Mouse (Mus musculus) megakaryocyte, embryonic 14.5 days (primary cell): Measurements from ENCODE around the gene Ppp4r4. TPM values are rescaled to one million over a fixed set of nuclear protein-coding genes. Genes with fewer than 3 reads are reported as not detected.
"Not testable (repeated sequence)": the region's sequence is repeated elsewhere in the genome, so short reads cannot be mapped to it uniquely, and the experiment has no call there.

Experiments
- H3K27me3 ChIP-seq: replicated peaks from 2 replicates; pipeline ENCODE3; 2012; ENCODE audit warnings: inconsistent platforms
- H3K36me3 ChIP-seq: replicated peaks from 2 replicates; pipeline ENCODE3; 2012; ENCODE audit warnings: low read length, inconsistent platforms, mixed read lengths
- H3K4me1 ChIP-seq: 2 replicates; pipeline ENCODE4 v1.6.1; 2012; ENCODE audit warnings: inconsistent platforms
- H3K4me3 ChIP-seq: replicated peaks from 2 replicates; pipeline ENCODE3; 2012; ENCODE audit warnings: moderate library complexity, mild to moderate bottlenecking, inconsistent platforms
- H3K9me3 ChIP-seq: 2 replicates; pipeline ENCODE4 v1.6.1; 2012; ENCODE audit warnings: inconsistent platforms
- FLI1 ChIP-seq: IDR thresholded peaks from 2 replicates; pipeline ENCODE4 v1.6.1; 2012; ENCODE audit warnings: low read length, inconsistent platforms, mixed read lengths
- GATA1 ChIP-seq: IDR thresholded peaks from 3 replicates; pipeline ENCODE4 v1.6.1; 2012; ENCODE audit warnings: mixed read lengths, low read length, inconsistent platforms, borderline replicate concordance
- polyA plus RNA-seq: library from polyadenylated mRNA; stranded (reverse); fragments of >175 nt; gene quantifications from 2 replicates; pipeline ENCODE4 v1.2.3, GENCODE M21; 2012; ENCODE audit warnings: low replicate concordance; ENCODE audit not compliant: insufficient read depth

The Ppp4r4 gene
- polyA plus RNA-seq, 1 experiment: not detected

- TF ChIP-seq GATA1 (no peak), FLI1 (no peak)
- peaks cover 8% of the 10 kb centered on the region; the same call in 1 of the 2 replicates for H3K9me3 ChIP-seq
- H3K4me1 ChIP-seq: no peaks in the 10 kb centered on the region
- no peaks in the 10 kb centered on the region for H3K36me3 ChIP-seq
- no peaks in the 10 kb centered on the region for H3K27me3 ChIP-seq
- no peak overlapping the region for H3K4me3 ChIP-seq
Observed at GRCm38 (mm10) chr12:103655123-103656044, 123.3 kb downstream of the Ppp4r4 start.

GRCm38 (mm10) chr12:103656848-103657626, 125.0 kb downstream of the Ppp4r4 start, which contains the start of gene Serpina6:
Gene Serpina6, minus strand, starts transcription at chr12:103657212.
- Histone ChIP-seq H3K36me3 (no peaks in the 10 kb centered on the region), H3K4me1 (no peaks in the 10 kb centered on the region), H3K9me3 (peaks cover 8% of the 10 kb centered on the region; the same call in 1 of the 2 replicates), H3K27me3 (no peaks in the 10 kb centered on the region), H3K4me3 (no peak within 1 kb of the TSS)
- TF ChIP-seq FLI1 (no peak), GATA1 (no peak)

- Histone ChIP-seq H3K36me3 (no peaks in the 10 kb centered on the region), H3K4me1 (no peaks in the 10 kb centered on the region), H3K27me3 (no peaks in the 10 kb centered on the region), H3K4me3 (no peak overlapping the region), H3K9me3 (peaks cover 8% of the 10 kb centered on the region; the same call in 1 of the 2 replicates)
- TF ChIP-seq FLI1 (no peak), GATA1 (no peak)
Observed at GRCm38 (mm10) chr12:103657991-103658390, 125.9 kb downstream of the Ppp4r4 start.

GRCm38 (mm10) chr12:103659171-103659570, 127.1 kb downstream of the Ppp4r4 start:
- Histone ChIP-seq H3K9me3 (peaks cover 8% of the 10 kb centered on the region; the same call in 1 of the 2 replicates), H3K27me3 (no peaks in the 10 kb centered on the region), H3K4me3 (no peak overlapping the region), H3K36me3 (no peaks in the 10 kb centered on the region), H3K4me1 (no peaks in the 10 kb centered on the region)
- TF ChIP-seq GATA1 (no peak), FLI1 (no peak)

GRCm38 (mm10) chr12:103660076-103660475, 128.0 kb downstream of the Ppp4r4 start:
- Histone ChIP-seq H3K27me3 (no peaks in the 10 kb centered on the region), H3K36me3 (no peaks in the 10 kb centered on the region), H3K9me3 (peaks cover 8% of the 10 kb centered on the region; the same call in 1 of the 2 replicates), H3K4me3 (no peak overlapping the region), H3K4me1 (no peaks in the 10 kb centered on the region)
- no peak for TF ChIP-seq GATA1
- TF ChIP-seq FLI1: no peak

- not testable (repeated sequence) for H3K4me3 ChIP-seq, H3K9me3 ChIP-seq, H3K36me3 ChIP-seq, H3K4me1 ChIP-seq, H3K27me3 ChIP-seq
Observed at GRCm38 (mm10) chr12:103662053-103662452, 130.0 kb downstream of the Ppp4r4 start.

Other genes starting within 250 kb of the Ppp4r4 start
- not detected in 2 replicates for gene Fam181a, start 221.3 kb upstream of the Ppp4r4 start, polyA plus RNA-seq
- 1.7 TPM in 1 of 2 replicates, not detected in the other for gene Asb2, start 176.3 kb upstream of the Ppp4r4 start, polyA plus RNA-seq
- gene Otub2, start 143.6 kb upstream of the Ppp4r4 start, polyA plus RNA-seq: 0.66 and 0.79 TPM in 2 replicates
- 0.28 TPM in 1 of 2 replicates, not detected in the other for gene 9330161L09Rik, start 124.5 kb upstream of the Ppp4r4 start, polyA plus RNA-seq
- 8.3 and 20.3 TPM in 2 replicates for gene Ddx24, start 106.5 kb upstream of the Ppp4r4 start, polyA plus RNA-seq
- 4.1 TPM in 1 of 2 replicates, not detected in the other for gene Ifi27, start 98.1 kb upstream of the Ppp4r4 start, polyA plus RNA-seq
- 26.7 TPM in 1 of 2 replicates, not detected in the other for gene Ifi27l2a, start 88.6 kb upstream of the Ppp4r4 start, polyA plus RNA-seq
- not detected in 2 replicates for gene Ifi27l2b, start 75.1 kb upstream of the Ppp4r4 start, polyA plus RNA-seq
- 1.4 TPM in 1 of 2 replicates, not detected in the other for gene Serpina10, start 99.2 kb downstream of the Ppp4r4 start, polyA plus RNA-seq
- gene Serpina6, start 124.9 kb downstream of the Ppp4r4 start, polyA plus RNA-seq: not detected in 2 replicates
- not detected in 2 replicates for gene Serpina16, start 143.9 kb downstream of the Ppp4r4 start, polyA plus RNA-seq
- not detected in 2 replicates for gene Serpina1f, start 163.2 kb downstream of the Ppp4r4 start, polyA plus RNA-seq
- gene Serpina1d, start 241.3 kb downstream of the Ppp4r4 start, polyA plus RNA-seq: not detected in 2 replicates